Mouse (Mus musculus) thymus, adult 2 months (tissue): ENCODE measurements at regions not wholly inside any gene's neighbourhood (a gene's known extent, or its start where the extent isn't known, plus 50 kb on each side); places are given as distances from the start of the nearest gene placed in this dataset.

Experiments used
- DNase-seq: peaks from one replicate; pipeline ENCODE4 v3.0.0; 2021
- H3K27ac ChIP-seq: fragments of 200-500 bp; 2 replicates; pipeline ENCODE4 v1.5.1; 2012; ENCODE audit warnings: low read length, control low read depth; ENCODE audit not compliant: control insufficient read depth, insufficient read depth
- H3K27me3 ChIP-seq: fragments of 200-500 bp; 2 replicates; pipeline ENCODE4 v1.6.1; 2012; ENCODE audit warnings: mild to moderate bottlenecking, low read length, moderate library complexity, mixed read lengths; ENCODE audit not compliant: control insufficient read depth, insufficient read depth
- H3K36me3 ChIP-seq: fragments of 200-500 bp; 2 replicates; pipeline ENCODE4 v1.6.1; 2012; ENCODE audit warnings: mild to moderate bottlenecking, low read length, moderate library complexity; ENCODE audit not compliant: control insufficient read depth, insufficient read depth
- H3K4me1 ChIP-seq: fragments of 200-500 bp; replicated peaks from 2 replicates; pipeline ENCODE4 v1.6.1; 2012; ENCODE audit warnings: low read length; ENCODE audit not compliant: control insufficient read depth, insufficient read depth
- H3K4me3 ChIP-seq: fragments of 200-500 bp; 2 replicates; pipeline ENCODE4 v1.5.1; 2012; ENCODE audit warnings: mild to moderate bottlenecking, low read length, control low read depth, moderate library complexity; ENCODE audit not compliant: control insufficient read depth, insufficient read depth
- CTCF ChIP-seq: fragments of 200-500 bp; IDR thresholded peaks from 2 replicates; pipeline ENCODE4 v1.5.1; 2012; ENCODE audit warnings: mild to moderate bottlenecking, control low read depth, low read length, moderate library complexity, borderline replicate concordance; ENCODE audit not compliant: control insufficient read depth, poor library complexity, insufficient read depth; ENCODE audit errors: extremely low read depth
- POLR2A ChIP-seq: fragments of 200-500 bp; IDR thresholded peaks from 2 replicates; pipeline ENCODE4 v1.6.1; 2012; ENCODE audit warnings: mild to moderate bottlenecking, low read length, control low read depth, moderate library complexity; ENCODE audit not compliant: control insufficient read depth, poor library complexity, insufficient read depth; ENCODE audit errors: extremely low read depth
- WGBS: fragments of 180-500 bp; shearing (Covaris S2); methylation state at CpG from one replicate; pipeline ENCODE4 v1.1.7; 2018; 5-methylcytosine and 5-hydroxymethylcytosine counted together

DNA sequence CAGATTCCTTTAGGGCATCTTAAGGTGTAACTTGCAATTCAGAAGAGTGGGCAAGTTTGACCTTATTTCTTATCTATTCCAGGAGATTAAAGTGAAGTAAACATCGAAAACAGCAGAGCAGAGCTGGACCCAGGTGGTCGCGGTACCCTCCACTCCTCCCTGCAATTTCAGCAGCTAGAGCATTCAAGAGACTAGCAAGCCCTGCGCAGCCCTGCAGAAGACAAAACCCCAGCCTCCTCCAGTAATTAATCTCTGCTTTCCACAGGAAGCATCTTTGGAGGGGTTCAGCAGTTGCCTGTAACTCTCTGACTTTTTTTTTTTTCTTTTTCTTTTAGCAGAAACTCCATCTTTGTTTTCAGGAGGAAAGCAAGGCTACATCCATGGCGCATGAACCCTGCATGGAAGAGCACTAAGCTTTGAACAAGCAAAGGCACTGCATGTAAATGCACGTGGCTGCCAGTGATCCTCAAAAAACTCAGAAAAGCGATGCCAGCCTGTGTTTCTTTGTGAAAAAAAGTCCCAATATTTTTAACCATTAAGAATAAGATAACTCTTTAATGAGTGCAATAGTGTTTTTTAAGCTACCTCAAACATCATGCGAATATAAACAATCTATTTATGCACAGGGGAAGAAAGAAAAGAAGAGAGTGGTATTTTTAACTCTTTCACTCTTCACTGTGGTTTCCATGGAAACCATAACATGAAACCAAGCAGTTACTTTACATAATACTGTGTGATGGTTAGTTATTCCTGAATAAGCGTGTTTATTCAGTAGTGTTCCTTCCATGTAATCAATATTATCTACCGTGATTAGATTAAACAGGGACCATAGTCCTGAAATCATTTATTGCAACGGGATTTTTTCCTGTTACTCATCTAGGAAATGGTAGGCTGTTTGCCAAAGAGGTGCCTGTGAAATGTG is 160.6 kb upstream of the Prkcq start:
- Histone ChIP-seq H3K27ac (no peak overlapping the region), H3K4me3 (no peak overlapping the region), H3K4me1 (peaks cover 6% of the 10 kb centered on the region), H3K36me3 (no peaks in the 10 kb centered on the region), H3K27me3 (no peaks in the 10 kb centered on the region)
- TF ChIP-seq POLR2A (no peak), CTCF (no peak)
- no peak for DNase-seq
- 91% methylated on average over 11 of the region's 11 CpGs for WGBS

DNA sequence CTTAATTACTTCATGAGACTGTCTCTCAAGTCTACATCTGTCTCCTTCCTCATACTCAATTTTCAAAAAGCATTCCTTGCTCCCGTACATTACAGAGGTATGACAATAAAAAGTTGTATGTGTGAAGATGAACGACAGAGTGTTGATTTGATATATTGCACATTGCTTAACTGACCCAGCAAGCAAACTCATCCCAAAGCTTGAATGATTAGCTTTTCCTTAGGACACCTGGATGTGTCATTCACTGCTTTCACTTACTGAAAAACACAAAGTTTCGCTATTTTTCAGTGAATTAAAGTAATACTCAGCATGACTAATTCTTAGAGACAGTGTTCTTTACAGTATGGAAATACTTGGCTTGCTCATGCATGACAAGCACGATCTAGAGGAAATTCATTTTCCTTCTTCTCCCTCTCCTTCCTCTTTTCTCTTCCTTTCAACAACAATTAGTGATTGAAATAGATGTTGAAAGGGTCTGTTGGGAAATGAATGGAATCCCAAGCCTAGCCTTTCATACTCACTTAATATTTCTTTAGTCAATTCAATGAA is 159.5 kb upstream of the Prkcq start:
- WGBS = 76% methylated on average over 4 of the region's 4 CpGs
- no peaks in the 10 kb centered on the region for H3K36me3 ChIP-seq
- H3K27me3 ChIP-seq = no peaks in the 10 kb centered on the region
- DNase-seq = no peak
- no peak for TF ChIP-seq POLR2A
- TF ChIP-seq CTCF = no peak
- no peak overlapping the region for H3K27ac ChIP-seq
- H3K4me1 ChIP-seq = peaks cover 9% of the 10 kb centered on the region
- H3K4me3 ChIP-seq = no peak overlapping the region

DNA sequence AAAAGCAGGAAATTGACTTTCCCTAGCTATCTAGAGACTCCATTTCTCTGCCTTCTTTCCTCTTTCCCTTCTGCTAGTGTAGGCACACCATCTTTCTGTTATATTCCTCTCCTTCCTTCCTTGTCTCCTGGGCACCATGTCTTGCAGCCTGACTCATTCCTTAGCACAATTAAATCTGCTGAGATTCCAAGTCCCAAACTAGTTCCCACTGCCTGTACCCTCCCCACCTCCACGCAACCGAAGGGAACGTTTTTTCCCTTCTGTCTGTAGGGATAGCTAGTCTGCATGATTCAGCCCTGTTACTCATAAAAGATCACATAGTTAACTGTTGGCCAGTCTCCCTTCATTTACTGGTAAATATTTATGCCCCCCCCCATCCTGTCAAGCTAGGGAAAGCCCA is 158.8 kb upstream of the Prkcq start:
- H3K4me1 ChIP-seq = peaks cover 9% of the 10 kb centered on the region
- no peaks in the 10 kb centered on the region for H3K27me3 ChIP-seq
- no peak for DNase-seq
- no peak overlapping the region for H3K27ac ChIP-seq
- TF ChIP-seq POLR2A (no peak), CTCF (no peak)
- WGBS = 95% methylated on average over 3 of the region's 3 CpGs
- H3K4me3 ChIP-seq = no peak overlapping the region
- H3K36me3 ChIP-seq = no peaks in the 10 kb centered on the region

DNA sequence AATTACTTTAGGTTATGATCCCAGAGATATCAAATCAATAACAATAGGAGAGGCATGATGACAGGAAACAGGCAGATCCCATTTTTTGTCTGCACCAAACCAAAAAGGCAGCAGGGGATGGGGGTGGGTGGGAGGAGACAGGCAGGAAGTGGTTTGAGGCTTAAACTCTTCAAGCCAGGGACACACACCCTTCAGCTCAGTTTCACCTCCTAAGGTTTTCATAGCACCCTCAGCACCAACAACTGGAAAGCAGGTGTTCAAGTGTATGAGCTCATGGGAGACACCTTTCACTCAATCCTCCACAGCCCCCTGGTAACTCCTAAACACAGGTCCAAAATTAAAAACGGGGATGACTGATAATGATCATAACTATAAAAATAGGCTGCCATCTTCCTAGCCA is 155.5 kb upstream of the Prkcq start:
- H3K27me3 ChIP-seq = no peaks in the 10 kb centered on the region
- peak; percentile 45 for DNase-seq
- no peak overlapping the region for H3K4me3 ChIP-seq
- WGBS = 7% methylated on average over 1 of the region's 1 CpGs
- TF ChIP-seq POLR2A (no peak), CTCF (no peak)
- H3K36me3 ChIP-seq = no peaks in the 10 kb centered on the region
- peaks cover 11% of the 10 kb centered on the region for H3K4me1 ChIP-seq
- no peak overlapping the region for H3K27ac ChIP-seq

DNA sequence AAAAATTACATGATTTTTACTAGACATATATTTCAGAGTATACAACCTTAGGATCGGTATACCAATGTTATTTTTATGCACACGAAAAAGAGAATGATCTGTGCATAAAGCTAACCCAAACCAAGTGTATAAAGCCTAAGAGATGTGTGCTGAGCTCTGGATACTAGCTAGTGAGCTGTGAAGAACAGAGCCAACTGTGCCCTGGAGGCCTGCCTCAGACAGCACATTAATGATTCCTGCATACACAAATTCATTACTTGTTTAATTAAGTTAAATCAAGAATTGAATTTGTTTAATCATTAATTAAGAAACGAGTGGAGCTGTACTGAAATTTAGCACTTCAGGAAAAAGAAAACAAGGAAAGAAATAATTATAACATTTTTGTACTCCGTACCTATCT is 139.0 kb upstream of the Prkcq start:
- WGBS = 89% methylated on average over 4 of the region's 4 CpGs
- H3K27ac ChIP-seq = no peak overlapping the region
- H3K36me3 ChIP-seq = no peaks in the 10 kb centered on the region
- H3K4me3 ChIP-seq = no peak overlapping the region
- no peaks in the 10 kb centered on the region for H3K27me3 ChIP-seq
- no peak for TF ChIP-seq POLR2A
- no peak for TF ChIP-seq CTCF
- no peak for DNase-seq
- H3K4me1 ChIP-seq = no peaks in the 10 kb centered on the region

DNA sequence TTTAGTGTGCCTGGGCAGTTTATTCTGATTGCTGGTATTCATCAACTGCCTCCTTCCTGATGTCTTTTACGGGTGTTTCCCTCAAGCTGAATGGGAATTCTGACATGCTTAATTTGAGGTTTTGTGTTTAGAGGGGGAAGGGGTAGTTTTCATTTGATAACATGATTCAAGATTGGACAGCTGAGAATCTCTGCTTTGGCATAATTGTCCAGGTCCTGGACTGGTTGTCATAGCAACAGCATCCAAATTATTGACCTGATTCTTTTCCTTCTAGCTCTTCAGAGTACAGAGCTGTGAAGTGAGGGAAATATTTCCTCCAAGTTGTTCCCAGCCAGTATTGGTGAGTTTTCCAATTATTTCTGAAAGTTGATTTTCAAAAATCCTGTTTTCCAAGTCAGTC is 137.7 kb upstream of the Prkcq start:
- no peak for DNase-seq
- TF ChIP-seq CTCF (no peak), POLR2A (no peak)
- H3K4me1 ChIP-seq = no peaks in the 10 kb centered on the region

More for the DNA sequence above, 137.7 kb upstream of the Prkcq start:
- 85% methylated on average over 1 of the region's 1 CpGs for WGBS
- Histone ChIP-seq H3K27ac (no peak overlapping the region), H3K36me3 (no peaks in the 10 kb centered on the region), H3K27me3 (no peaks in the 10 kb centered on the region), H3K4me3 (no peak overlapping the region)
